In genomic region chr16:92102115-92102514, GRCm38 (mm10) we compare ENCODE assay signal across 15 mouse cellular contexts. TPM values are rescaled to one million over a fixed set of nuclear protein-coding genes. Genes with fewer than 3 reads are reported as not detected.
A peak's percentile ranks its signal among the peaks of the same experiment; 100 is the strongest.
DNase-seq lines count a peak whose midpoint lies in the region; ATAC-seq and TF ChIP-seq lines count a peak whose summit lies in the region.
"Had no signal": no experiment of that assay in that cellular context is flagged by ENCODE, and none has a peak within 500 bp of the region (broad histone marks: within the 10 kb centered on the region; RNA-seq: fewer than 3 reads in every experiment).

No protein-coding gene starts in this region.

- 0 out of 2 replicates have a peak, but pooled peaks cover 3% of the 10 kb centered on the region for H3K36me3 ChIP-seq in hindbrain, postnatal 0 days (ENCODE audit: insufficient read depth, low read length)
- H3K36me3 ChIP-seq in hindbrain, embryonic 12.5 days = peaks cover 6% of the 10 kb centered on the region

- no peak overlapping the region for H3K27ac ChIP-seq in hindbrain, postnatal 0 days
- no peak overlapping the region for H3K27ac ChIP-seq in hindbrain, embryonic 12.5 days
- peak overlapping the region; percentile 60 for H3K27ac ChIP-seq in brown adipose tissue, adult 24 weeks (replicated peaks; ENCODE audit: low read depth, low read length)
- H3K27ac ChIP-seq: limb, embryonic 12.5 days had no signal

- no peak overlapping the region for H3K4me3 ChIP-seq in hindbrain, postnatal 0 days (ENCODE audit: low read length)
- H3K4me3 ChIP-seq in hindbrain, embryonic 12.5 days = no peak overlapping the region
- no peak overlapping the region for H3K4me3 ChIP-seq in brown adipose tissue, adult 24 weeks (ENCODE audit: insufficient read depth, low read depth, low read length)
- H3K4me3 ChIP-seq: forebrain, embryonic 10.5 days; limb, embryonic 12.5 days had no signal

- no peak for TF ChIP-seq CTCF in hindbrain, postnatal 0 days (IDR thresholded peaks at IDR 0.05; ENCODE audit: low read depth)

- no peak for ATAC-seq in hindbrain, postnatal 0 days
- ATAC-seq in hindbrain, embryonic 12.5 days (ENCODE audit: low FRiP score) = no peak
- no peak for ATAC-seq in erythroid progenitor cell, adult 5-6 weeks (replicated peaks; ENCODE audit: low FRiP score, poor library complexity, severe bottlenecking)

- no peak overlapping the region for H3K9ac ChIP-seq in hindbrain, postnatal 0 days (replicated peaks; ENCODE audit: low read length)
- H3K9ac ChIP-seq in hindbrain, embryonic 12.5 days = no peak overlapping the region
- H3K9ac ChIP-seq: limb, embryonic 12.5 days had no signal

- H3K4me2 ChIP-seq in hindbrain, postnatal 0 days (ENCODE audit: low read depth, low read length) = no peak overlapping the region
- no peak overlapping the region for H3K4me2 ChIP-seq in hindbrain, embryonic 12.5 days (replicated peaks)
- H3K4me2 ChIP-seq: limb, embryonic 12.5 days had no signal

- DNase-seq in gastrocnemius, adult 18-20 months (ENCODE audit: low spot score) = peak; percentile 54
- DNase-seq in gastrocnemius, postnatal 36 days = no peak
- peak; percentile 35 for DNase-seq in hindbrain, postnatal 0 days (ENCODE audit: low spot score)
- peak; percentile 84 for DNase-seq in adipocyte (ENCODE audit: low spot score)
- DNase-seq in urinary bladder, adult 2 months (ENCODE audit: low spot score) = no peak
- DNase-seq: cerebellum, adult 9-10 months; lung, adult 18-20 months had no signal

- 0 out of 2 replicates have a peak, but pooled peaks cover 12% of the 10 kb centered on the region for H3K4me1 ChIP-seq in hindbrain, postnatal 0 days (ENCODE audit: insufficient read depth, low read length)
- H3K4me1 ChIP-seq in hindbrain, embryonic 12.5 days = peaks cover 15% of the 10 kb centered on the region
- peaks cover 26% of the 10 kb centered on the region for H3K4me1 ChIP-seq in brown adipose tissue, adult 24 weeks (ENCODE audit: control insufficient read depth, insufficient read depth, insufficient read length, low read length)

- intact Hi-C loops in gastrocnemius, postnatal 36 days (cut with DNase I) = no loop called here

- no peaks in the 10 kb centered on the region for H3K27me3 ChIP-seq in hindbrain, postnatal 0 days (ENCODE audit: insufficient read depth, low read length)
- H3K27me3 ChIP-seq in hindbrain, embryonic 12.5 days = no peaks in the 10 kb centered on the region

- no peaks in the 10 kb centered on the region for H3K9me3 ChIP-seq in hindbrain, postnatal 0 days (ENCODE audit: low read length)
- H3K9me3 ChIP-seq in hindbrain, embryonic 12.5 days (replicated peaks) = no peaks in the 10 kb centered on the region
- H3K9me3 ChIP-seq: forebrain, embryonic 10.5 days; limb, embryonic 12.5 days had no signal

- WGBS in hindbrain, postnatal 0 days = 48% methylated on average over 5 of the region's 5 CpGs
- WGBS in hindbrain, embryonic 12.5 days = 79% methylated on average over 5 of the region's 5 CpGs

RNA-seq across cellular contexts. Expression of gene Slc5a3, which starts 44.0 kb away (rescaled TPM):
- 1 to 10 TPM; 2.2 to 4.1 TPM for total RNA-seq in gastrocnemius, adult 18-20 months (2021)
- 1 to 10 TPM; 2.2 to 4.0 TPM for total RNA-seq in gastrocnemius, postnatal 36 days (2021)
- total RNA-seq in hindbrain, postnatal 0 days (2014; rRNA removed) = 23.9 and 30.9 TPM in 2 replicates
- polyA plus RNA-seq in hindbrain, postnatal 0 days (2015; fragmentation: Nextera tagmentation; extraction: Ambion mirVana) = 9.6 and 10.0 TPM in 2 replicates
- 20.3 and 20.6 TPM in 2 replicates for polyA plus RNA-seq in hindbrain, embryonic 12.5 days (2016; fragmentation: Nextera tagmentation; extraction: Ambion mirVana)
- polyA plus RNA-seq in brown adipose tissue, adult 24 weeks (2012; ENCODE audit: insufficient read depth, insufficient read length, missing spikeins) = 9.0 and 12.6 TPM in 2 replicates
- total RNA-seq in erythroid progenitor cell, adult 5-6 weeks (2015; ENCODE audit: low replicate concordance) = 0.42 TPM in 1 of 2 replicates, not detected in the other
- 0.08 and 0.13 TPM in 2 replicates for total RNA-seq in erythroid progenitor cell, adult 5-6 weeks (2017; ENCODE audit: low replicate concordance)
- polyA plus RNA-seq in urinary bladder, adult 2 months (2012; rRNA removed) = 2.0 and 2.2 TPM in 2 replicates

RNA-seq across cellular contexts. Expression of gene Gm49711, which starts 44.0 kb away (rescaled TPM):
- not detected for total RNA-seq in gastrocnemius, adult 18-20 months (2021)
- total RNA-seq in gastrocnemius, postnatal 36 days (2021) = not detected
- total RNA-seq in hindbrain, postnatal 0 days (2014; rRNA removed) = not detected in 2 replicates
- polyA plus RNA-seq in hindbrain, postnatal 0 days (2015; fragmentation: Nextera tagmentation; extraction: Ambion mirVana) = 0.58 and 0.82 TPM in 2 replicates
- polyA plus RNA-seq in hindbrain, embryonic 12.5 days (2016; fragmentation: Nextera tagmentation; extraction: Ambion mirVana) = 0.26 and 0.65 TPM in 2 replicates
- polyA plus RNA-seq in brown adipose tissue, adult 24 weeks (2012; ENCODE audit: insufficient read depth, insufficient read length, missing spikeins) = not detected in 2 replicates
- total RNA-seq in erythroid progenitor cell, adult 5-6 weeks (2015; ENCODE audit: low replicate concordance) = not detected in 2 replicates
- not detected in 2 replicates for total RNA-seq in erythroid progenitor cell, adult 5-6 weeks (2017; ENCODE audit: low replicate concordance)
- 0.07 TPM in 1 of 2 replicates, not detected in the other for polyA plus RNA-seq in urinary bladder, adult 2 months (2012; rRNA removed)
- total RNA-seq: megakaryocyte progenitor cell, adult 5-6 weeks had no signal
- polyA plus RNA-seq: heart, embryonic 14.5 days; intestine, embryonic 14.5 days; limb, embryonic 12.5 days had no signal

RNA-seq across cellular contexts. Expression of gene Mrps6, which starts 44.0 kb away (rescaled TPM):
- total RNA-seq in gastrocnemius, adult 18-20 months (2021) = 10 to 100 TPM; 23.2 to 26.7 TPM
- total RNA-seq in gastrocnemius, postnatal 36 days (2021) = 10 to 100 TPM; 19.1 to 19.5 TPM
- total RNA-seq in hindbrain, postnatal 0 days (2014; rRNA removed) = 24.9 and 33.2 TPM in 2 replicates
- polyA plus RNA-seq in hindbrain, postnatal 0 days (2015; fragmentation: Nextera tagmentation; extraction: Ambion mirVana) = 181 and 183 TPM in 2 replicates
- 139 and 142 TPM in 2 replicates for polyA plus RNA-seq in hindbrain, embryonic 12.5 days (2016; fragmentation: Nextera tagmentation; extraction: Ambion mirVana)
- 108 and 144 TPM in 2 replicates for polyA plus RNA-seq in brown adipose tissue, adult 24 weeks (2012; ENCODE audit: insufficient read depth, insufficient read length, missing spikeins)
- 10.1 TPM in 2 replicates for total RNA-seq in erythroid progenitor cell, adult 5-6 weeks (2015; ENCODE audit: low replicate concordance)
- total RNA-seq in erythroid progenitor cell, adult 5-6 weeks (2017; ENCODE audit: low replicate concordance) = 1.8 TPM in 1 of 2 replicates, not detected in the other
- polyA plus RNA-seq in urinary bladder, adult 2 months (2012; rRNA removed) = 63.4 and 64.4 TPM in 2 replicates

Comparison
In these comparisons a context has a peak if more than half of its experiments do, and no peak if none do; other contexts are left out.
1. DNase-seq: peak in gastrocnemius, adult 18-20 months (single experiment), hindbrain, postnatal 0 days (single experiment) and adipocyte (single experiment); none in gastrocnemius, postnatal 36 days (0 of 2) and urinary bladder, adult 2 months (single experiment).